Mouse (Mus musculus) olfactory bulb, adult 2 months (tissue): Measurements from ENCODE around the gene Hipk2.

Source experiments
- CTCF ChIP-seq: fragments of 200-500 bp; IDR thresholded peaks from 2 replicates; pipeline ENCODE4 v1.5.1; 2012; ENCODE audit warnings: low read depth, mild to moderate bottlenecking, low read length, moderate library complexity; ENCODE audit not compliant: insufficient read depth
- POLR2A ChIP-seq: fragments of 200-500 bp; IDR thresholded peaks from 2 replicates; pipeline ENCODE4 v1.6.1; 2012; ENCODE audit warnings: mild to moderate bottlenecking, low read depth, low read length, moderate library complexity; ENCODE audit not compliant: insufficient read depth

GRCm38 (mm10) chr6:38703526-38703925 is 172.4 kb downstream of the Hipk2 start:
- TF ChIP-seq CTCF (no peak), POLR2A (no peak)
